Mouse (Mus musculus): Measurements from ENCODE around the gene Nectin2. TPM values are rescaled to one million over a fixed set of nuclear protein-coding genes. Genes with fewer than 3 reads are reported as not detected.

Nectin2 gene
- total RNA-seq, 2 experiments from 2014 or later = 35.7 to 36.4 TPM

DNA sequence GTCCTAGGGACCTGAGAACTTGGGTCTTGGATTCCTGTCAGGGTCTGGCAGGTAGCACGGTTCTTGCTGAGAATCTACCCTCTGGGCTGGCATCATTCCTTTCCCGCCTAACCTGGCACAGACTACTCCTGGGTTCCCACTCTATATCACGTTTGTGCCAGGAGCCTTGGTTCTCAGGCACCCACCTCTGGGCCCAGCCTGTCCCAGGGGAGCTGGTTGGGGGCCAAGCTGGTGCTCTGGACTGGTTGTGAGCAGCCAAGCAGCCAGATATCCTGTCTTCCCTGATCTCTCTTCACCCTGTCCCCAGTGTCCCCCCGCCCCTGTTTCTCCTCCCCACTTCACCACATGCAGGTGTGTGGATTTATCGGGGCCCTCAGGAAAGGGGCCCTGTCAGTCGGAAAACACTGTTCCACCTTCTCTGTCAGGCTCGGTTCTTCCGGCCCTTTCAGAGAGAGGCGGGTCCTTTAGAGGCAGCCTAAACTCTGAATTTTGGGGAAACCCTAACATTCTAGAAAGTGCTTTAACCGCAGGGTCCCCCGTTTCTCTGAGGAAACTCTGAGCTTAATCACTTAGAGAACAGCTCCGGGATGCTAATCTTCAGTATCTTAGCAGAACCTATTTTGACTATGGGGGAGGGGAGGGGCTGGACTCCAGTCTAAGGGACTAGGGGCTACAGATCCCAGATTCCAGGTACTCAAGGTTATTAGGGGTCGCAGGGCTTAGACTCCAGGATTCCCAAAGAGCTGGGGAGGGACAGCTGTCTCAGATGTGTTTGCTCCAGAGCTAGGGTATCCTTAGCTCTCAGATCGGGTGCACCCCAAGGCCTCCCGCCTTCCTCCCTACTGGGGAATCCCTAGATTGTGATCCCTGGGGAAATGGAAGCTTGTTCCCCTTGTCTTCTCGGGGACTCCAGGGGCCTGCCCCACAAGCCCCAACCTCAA lies 19.4 kb upstream of the Nectin2 start:
- intact Hi-C loops (cut with DNase I) = no loop called here
- no peak for DNase-seq

DNA sequence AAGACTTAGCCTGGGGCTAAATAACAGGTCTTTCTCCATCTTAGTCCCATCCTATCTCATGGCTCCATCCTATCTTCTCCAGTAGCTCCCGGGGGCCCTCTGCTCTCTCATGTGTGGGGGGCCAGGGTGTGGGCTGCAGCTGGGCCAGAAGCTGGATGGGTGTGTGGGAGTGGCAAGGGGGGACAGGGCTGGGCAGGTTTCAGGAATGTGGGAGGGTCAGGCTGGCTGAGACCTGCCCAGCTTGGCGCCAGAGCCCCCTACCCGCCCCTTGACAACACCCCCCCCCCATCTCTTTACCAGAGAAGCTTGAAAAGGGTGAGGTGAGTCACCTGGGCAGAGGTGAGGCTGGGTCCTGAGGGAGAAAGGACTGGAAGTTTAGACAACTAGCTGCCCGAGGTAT lies 18.7 kb upstream of the Nectin2 start:
- intact Hi-C loops (cut with DNase I) = no loop called here

DNA sequence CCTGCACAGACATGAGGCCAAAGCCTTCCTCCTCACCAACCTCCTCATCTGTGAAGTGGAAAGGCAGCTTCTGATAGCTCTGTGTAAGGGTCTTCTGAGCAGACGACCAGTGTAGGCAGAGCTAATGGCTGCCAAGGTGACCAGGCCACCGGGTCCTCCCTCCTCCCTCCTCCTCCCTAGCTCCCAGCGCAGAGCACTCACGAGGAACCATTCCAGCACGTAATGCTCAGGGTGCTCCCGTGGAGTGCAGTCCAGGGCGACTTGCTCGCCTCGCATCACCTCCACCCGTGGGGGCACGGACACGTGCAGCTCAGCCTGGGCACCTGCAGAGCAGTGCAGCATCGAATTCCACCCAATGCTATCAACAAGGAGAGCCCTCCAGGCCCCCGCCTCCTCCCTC lies 18.0 kb upstream of the Nectin2 start:
- intact Hi-C loops (cut with DNase I) = no loop called here
- DNase-seq = no peak

More for the DNA sequence above, 18.7 kb upstream of the Nectin2 start:
- no peak for DNase-seq

DNA sequence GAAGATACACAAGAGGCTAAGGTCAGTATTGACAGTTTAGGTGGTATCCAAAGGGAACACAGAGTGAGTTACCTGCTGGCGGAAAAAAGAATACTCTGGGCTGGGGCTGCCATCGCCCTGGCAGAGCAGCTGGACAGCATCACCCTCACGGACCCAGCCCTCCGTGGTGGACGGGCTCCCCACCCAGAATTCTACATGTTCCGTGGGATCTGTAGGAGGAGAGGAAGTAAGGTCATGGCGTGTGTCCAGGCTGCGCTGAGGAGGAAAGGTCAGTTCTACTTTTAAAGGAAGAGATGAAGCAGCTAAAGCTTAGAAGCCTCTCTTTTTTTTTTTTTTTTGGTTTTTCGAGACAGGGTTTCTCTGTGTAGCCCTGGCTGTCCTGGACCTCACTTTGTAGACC lies 14.3 kb upstream of the Nectin2 start:
- no peak for DNase-seq
- intact Hi-C loops (cut with DNase I) = no loop called here

DNA sequence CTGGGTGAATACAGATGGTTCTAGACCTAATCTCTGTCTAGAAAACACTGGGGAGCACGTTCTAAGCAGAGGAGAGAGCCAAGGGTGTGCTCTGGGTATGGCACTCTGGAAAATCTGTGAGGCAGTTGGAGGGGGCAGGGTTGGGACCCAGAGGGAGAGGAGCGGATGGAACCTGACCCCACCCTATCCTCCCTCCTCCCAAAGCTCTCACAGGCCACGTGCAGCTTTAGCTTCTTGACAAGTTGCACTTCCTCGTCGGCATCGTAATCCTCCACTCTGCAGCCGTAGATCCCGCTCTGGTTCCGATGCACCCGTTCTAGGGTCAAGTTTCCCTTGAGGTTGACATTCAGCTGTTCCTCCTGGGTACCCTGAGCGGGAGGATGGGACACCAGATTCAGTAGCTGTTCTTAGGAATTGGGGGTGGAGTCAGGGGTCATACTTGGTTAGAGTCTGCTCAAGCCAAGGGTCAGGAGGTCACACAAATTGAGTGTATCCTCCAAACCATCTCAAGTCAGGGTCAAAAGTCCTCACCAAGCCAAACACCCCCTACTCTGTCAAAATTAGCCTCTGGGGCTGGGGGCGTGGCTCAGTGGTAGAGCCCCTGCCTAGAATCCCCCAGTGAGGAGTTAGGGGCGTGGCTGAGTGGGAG lies 13.7 kb upstream of the Nectin2 start:
- no peak for DNase-seq
- intact Hi-C loops (cut with DNase I) = no loop called here

DNA sequence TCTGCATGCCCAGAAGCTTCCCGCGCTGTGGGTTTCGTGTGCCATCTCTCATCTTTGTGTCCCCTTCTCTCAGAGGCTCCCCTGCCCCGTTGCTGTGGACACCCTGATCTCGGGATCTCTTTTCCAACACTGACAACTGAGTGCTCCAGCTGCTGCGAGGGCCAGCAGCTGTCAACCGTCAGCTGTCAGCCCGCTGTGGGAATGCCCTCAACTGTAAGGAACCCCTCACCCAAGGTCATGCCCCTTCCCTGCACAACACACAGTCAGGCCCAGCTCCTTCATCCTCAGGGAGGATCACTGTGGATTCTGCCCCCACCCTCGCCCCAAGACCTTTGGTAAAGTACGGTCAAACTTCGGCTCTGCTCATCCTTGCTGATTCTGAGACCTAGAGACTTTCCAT lies 12.0 kb upstream of the Nectin2 start:
- DNase-seq = no peak
- intact Hi-C loops (cut with DNase I) = no loop called here

DNA sequence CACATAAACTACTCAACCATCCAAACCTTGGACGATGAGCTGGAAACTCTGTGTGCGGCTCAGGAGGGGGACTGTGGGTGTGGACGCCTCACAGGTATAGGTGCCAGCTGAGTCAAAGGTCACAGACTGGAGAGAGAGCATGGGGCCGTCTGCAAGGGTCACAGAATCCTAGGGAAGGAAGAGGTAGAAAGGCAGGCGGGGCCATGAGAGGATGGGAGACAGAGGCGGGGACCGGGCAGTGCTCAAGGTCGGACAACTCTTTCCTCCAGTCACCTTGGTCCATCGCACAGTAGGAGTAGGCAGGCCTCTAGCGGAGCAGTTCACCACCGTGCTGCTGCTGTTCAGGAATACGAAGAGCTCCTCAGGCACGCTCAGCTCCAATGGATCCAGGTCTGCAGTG lies 9.7 kb upstream of the Nectin2 start:
- intact Hi-C loops (cut with DNase I) = no loop called here
- DNase-seq = no peak

DNA sequence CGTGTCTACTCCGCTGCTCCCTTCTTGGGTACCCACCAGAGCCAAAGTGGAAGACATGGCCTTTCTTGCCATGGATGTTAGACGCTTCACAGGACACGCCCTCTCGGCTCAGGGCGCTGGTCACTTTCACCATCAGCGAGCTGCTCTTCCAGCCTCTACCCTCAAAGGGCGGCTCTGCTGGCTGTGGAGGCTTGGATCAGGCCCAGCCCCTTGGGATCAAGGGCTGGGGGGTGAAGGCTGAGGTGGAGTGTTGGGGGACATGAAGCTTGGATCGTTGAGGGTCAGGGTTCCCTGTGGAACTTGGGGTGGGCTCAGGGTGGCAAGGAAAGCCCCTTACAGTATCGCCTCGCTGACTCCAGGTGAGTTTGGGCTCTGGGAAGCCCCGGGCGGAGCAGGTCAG lies 8.3 kb upstream of the Nectin2 start:
- no peak for DNase-seq
- intact Hi-C loops (cut with DNase I) = no loop called here

DNA sequence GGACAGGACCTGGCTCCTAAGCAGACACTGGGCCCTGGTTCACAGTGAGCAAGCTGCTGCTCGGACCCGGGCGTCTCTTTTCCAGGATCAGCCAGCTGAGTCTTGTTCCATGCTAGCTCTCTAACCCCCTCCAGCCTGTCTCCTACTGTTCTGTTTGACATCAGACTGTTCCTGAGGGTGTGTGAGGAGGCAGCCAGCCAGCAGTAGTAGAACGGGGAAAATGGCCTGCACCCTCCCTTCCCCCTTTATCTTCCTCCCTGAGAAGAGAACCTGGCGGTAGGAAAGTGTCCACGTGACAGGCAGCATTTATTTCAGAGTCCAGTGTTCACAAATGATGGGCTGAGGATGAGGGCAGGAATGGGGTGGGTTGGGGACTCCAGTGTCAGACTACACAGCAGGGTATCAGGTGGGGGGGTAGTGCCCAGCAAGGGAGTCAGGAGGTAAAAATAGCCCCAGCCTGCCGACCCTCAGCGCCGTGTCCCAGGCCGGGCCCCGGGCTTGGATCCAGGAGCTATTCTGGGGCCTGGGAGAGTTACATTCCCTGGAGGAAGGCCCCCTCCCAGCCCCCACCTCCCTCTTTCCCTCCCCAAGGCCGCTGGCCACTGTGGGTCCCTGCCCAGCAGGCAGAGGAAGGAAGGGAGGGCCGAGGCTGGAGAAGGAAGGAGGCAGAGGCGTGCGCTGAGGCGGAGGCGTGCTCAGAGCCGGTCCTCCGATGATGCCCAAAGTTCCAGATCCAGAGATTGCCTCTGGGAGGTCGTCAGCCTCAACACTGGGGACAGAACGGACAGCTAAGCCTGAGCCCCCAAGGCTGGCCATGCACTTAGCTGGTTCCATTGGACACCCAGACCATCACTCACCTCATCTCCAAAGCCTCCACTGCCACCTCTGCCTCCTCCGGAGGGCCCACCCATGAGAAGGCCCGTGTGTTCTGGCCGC lies 5.8 kb upstream of the Nectin2 start:
- DNase-seq = no peak
- intact Hi-C loops (cut with DNase I) = no loop called here

DNA sequence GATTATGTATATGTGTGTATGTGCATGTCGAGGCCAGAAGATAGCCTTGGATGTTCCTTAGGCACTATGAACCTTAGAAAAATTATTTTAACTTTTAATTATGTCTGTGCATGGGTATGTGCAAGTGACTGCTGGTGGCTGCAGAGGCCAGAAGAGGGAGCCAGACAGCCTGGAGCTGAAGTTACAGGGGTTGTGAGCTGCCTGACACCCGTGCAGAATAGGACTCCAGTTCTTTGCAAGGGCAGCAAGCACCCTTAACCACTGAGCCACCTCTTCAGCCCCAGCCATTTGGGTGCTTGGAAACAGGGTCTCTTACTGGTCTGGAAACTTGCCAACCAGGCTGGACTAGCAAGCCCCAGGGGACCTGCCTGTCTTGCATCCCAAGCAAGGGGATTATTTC lies 4.7 kb upstream of the Nectin2 start:
- intact Hi-C loops (cut with DNase I) = no loop called here
- no peak for DNase-seq

DNA sequence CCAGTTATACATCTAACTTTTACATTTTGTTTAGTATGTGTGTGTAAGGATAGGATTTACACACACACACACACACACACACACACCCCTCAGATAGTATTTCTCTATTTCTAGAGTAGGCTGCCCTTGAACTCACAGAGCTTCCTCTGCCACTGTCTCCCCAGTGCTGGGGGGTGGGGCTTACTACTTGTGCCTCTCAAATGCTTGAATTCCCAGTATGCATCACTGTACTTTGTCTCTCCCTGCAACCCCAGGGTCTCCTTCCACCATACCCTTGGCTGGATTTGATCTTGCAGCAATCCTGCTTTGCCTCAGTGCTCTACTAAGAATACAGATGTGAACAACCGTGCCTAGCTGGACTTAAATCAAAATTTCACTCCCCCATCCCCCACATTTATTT lies 3.8 kb upstream of the Nectin2 start:
- no peak for DNase-seq
- intact Hi-C loops (cut with DNase I) = loop anchor here (5.0 kb wide), 1 partner anchor 33 kb away; no protein-coding TSS in a partner anchor

DNA sequence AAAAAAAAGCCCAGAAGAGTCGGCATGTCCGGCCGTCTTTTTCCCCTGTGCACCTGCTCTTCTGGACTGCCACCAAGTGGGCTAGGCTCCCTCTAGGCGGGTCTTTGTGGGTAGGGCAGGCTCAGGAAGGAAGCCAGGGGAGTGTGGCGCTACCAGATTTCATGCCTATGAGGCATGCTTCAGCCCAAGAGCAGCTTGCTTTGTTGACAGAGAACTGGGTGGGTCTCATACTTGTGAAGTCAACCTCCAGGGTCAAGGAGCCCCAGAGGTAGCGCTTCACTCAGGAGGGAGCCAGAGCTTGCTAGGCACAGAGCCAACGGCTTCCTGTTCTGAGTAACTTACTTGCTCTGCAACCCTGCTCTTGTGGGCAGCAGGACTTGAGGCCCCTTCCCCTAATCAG lies 3.3 kb upstream of the Nectin2 start:
- DNase-seq = no peak
- intact Hi-C loops (cut with DNase I) = loop anchor here (5.0 kb wide), 1 partner anchor 34 kb away; no protein-coding TSS in a partner anchor

DNA sequence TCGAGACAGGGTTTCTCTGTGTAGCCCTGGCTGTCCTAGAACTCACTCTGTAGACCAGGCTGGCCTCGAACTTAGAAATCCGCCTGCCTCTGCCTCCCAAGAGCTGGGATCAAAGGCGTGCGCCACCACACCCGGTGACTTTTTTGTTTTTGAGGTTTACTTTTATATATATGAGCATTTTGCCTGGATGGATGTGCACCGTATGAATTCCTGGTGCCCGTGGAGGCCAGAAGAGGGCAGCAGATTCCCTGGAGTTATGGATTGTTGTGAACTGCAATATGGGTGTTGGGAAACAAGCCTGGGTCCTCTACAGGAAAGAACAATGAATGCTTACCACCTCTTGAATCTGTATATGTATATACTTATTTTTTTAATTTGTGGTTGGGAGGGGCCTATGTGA lies 2.4 kb upstream of the Nectin2 start:
- intact Hi-C loops (cut with DNase I) = loop anchor here (5.0 kb wide), 1 partner anchor 35 kb away; no protein-coding TSS in a partner anchor
- no peak for DNase-seq

DNA sequence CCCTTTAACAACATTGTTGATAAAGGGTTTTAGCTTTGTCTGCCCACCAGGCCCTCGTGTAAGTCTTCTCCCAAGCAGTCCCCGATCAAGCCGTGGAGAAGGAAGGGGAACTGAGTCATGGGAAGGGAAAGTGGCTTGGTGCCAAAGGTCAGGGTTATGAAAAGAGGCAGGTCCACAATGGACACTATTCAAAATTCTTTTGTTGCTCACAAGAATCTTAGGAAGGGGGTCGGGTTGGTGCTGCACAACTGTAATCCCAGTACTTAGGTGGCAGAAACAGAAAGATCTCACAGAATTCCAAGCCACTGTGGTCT lies 744 bp upstream of the Nectin2 start:
- intact Hi-C loops (cut with DNase I) = loop anchor here (5.0 kb wide), 1 partner anchor 36 kb away; no protein-coding TSS in a partner anchor
- DNase-seq = no peak

DNA sequence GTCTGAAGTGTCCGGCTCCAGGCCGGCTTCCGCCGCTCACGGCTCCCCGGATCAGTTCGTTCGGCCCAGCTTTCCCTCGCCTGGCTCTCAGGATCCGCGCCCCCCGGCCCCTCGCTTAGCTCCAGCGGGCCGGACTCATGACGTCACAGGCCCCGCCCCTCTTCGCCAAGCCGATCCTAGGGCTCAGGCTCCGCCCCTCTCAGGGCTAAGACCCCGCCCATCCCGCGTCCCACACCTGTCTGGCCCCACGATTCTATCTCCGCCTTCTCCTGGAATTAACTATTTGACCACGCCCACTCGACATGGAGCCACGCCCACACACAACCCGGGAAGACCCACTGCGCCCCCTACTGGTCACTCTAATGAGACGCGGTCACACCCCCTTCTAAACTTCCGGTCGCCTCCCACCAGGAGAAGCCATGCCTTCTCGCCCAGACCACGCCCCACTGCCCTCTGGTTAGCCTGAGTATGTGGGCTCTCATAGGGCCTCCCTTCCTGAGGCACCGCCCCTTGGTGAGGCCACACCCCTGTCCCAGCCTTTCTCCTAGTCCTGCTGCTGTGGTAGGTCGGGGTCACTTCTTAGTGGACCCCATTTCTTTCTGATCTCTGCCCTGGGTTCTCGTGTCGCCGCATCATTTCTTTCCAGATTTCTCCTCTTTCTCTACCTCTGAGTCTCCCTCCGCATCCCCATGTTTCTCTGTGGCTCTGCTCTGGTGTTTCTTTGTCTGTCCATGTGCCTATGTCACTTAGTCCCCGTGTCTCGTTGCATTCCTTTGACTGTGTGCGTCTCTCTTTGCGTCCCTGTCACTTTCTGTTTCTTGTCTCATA lies 680 bp downstream of the Nectin2 start:
- peak; percentile 97 for DNase-seq
- intact Hi-C loops (cut with DNase I) = loop anchor here (5.0 kb wide), 1 partner anchor 38 kb away; no protein-coding TSS in a partner anchor

DNA sequence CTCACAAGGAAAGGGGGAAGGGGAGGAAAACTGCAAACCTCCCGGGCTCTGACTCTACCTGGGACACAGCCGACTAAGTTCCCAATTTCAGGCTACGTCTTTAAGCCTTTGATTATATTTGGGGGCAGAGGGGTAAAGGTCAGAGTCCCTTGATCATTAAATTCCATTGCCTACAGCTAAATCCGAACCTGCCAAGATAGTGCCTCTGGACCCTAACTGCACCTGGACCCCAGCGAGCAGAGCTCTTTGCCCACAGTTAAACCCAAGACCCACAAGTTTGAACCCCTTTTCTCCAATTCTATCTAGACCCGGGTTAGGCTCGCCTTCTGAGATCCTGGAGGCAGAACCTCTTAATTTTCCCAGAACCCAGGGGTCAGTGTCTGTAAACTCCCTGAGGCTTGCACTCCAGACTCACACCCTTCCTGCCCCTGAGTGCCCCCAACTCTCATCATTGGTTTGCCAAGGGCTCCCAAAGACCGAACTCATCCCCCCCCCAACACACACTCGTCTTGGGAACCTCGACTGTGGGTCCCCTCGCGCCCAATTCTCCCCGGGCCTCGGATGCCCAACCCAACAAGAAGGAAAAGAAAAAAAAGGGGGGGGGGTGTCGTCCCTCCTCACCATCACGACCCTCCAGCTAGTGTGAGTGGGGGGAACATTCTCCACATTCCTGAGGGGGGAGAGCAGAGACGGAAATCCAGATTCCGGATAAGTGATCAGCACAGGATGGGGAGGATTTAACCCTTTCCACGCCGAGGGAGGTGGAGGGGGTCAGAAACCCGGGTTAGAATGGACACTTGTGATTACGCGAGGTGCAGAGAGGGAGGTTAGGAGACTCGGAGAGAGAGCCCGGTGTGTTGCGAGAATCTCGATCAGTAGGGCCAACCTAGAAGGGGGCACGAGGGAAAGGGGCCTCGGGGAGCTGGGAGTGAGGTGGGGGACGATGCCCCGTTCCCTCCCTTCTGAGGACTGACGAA lies 1.8 kb downstream of the Nectin2 start:
- intact Hi-C loops (cut with DNase I) = no loop called here

DNA sequence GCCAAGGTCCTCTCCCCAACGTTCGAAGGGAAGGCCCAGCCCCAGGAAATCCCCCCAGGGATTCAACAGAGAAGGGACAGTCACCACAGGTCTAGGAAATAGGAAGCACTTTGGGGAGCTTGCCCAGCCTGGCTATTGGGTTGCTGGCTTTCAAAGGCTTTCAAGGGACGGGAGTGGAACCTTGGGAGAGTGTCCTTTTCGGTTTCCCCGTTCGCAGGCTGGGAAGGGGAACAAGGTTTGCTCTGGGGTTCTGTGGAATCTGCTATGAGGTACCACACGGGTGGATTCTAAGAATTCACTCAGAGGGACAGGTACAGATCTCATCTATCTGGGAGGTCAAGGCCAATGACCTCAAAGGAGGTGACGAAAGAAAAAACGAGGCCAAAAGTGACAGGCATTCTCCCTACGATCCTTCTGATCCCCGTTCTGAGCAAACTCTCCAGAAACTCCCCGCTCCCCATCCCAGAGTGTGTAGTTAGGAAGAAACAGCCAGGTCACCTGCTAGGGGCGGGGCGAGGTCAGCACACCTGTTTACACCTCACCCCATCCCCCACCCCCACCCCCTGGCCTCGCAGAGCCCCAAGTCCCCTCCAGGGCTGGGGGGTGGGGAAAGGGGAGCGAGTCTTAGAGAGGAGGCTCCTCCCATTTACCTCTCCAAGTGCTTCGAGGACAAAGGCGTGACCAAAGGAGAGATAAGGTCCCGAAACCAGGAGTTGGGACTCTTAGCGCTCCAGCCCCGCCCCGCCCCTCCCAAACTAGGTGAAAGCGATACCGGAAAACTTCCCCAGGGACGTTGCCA lies 2.7 kb downstream of the Nectin2 start:
- no peak for DNase-seq
- intact Hi-C loops (cut with DNase I) = no loop called here

More for the DNA sequence above, 1.8 kb downstream of the Nectin2 start:
- DNase-seq = peak; percentile 39
